Mouse (Mus musculus) right cerebral cortex, postnatal 36 days (tissue): ENCODE measurements around the gene Car14.
A peak's percentile ranks its signal among the peaks of the same experiment; 100 is the strongest.
"Not testable (repeated sequence)": the region's sequence is repeated elsewhere in the genome, so short reads cannot be mapped to it uniquely, and the experiment has no call there.

Source experiments
- DNase-seq, 2 experiments: peaks; one replicate each; pipeline ENCODE4 v3.0.0; 2022; ENCODE audit warnings: low spot score in 2 of 2, mixed read lengths in 1 of 2

Gene Car14

DNA sequence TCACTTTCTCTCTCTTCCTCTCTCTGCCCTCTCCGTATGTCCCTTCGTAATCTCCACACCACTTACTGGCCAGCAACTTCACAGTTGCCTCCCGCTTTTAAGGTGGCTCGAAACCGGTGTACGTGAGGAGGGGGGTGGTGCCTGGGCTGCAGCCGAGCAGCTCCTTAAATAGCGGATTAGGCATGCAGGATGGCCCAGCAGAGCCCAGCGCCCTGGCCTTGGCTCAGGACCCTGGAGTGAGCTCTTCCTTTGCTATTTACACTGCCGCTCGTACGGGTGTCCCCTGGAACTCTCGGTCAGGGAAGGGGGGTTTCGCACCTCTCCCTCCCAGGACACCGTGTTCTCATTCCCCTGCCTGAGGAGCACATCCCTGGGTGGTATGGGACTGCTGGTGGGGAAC is at the start of gene Car14:
Car14 (minus strand) TSS at position 124 of the 400 bp plus-strand sequence.
- DNase-seq = no peak

DNA sequence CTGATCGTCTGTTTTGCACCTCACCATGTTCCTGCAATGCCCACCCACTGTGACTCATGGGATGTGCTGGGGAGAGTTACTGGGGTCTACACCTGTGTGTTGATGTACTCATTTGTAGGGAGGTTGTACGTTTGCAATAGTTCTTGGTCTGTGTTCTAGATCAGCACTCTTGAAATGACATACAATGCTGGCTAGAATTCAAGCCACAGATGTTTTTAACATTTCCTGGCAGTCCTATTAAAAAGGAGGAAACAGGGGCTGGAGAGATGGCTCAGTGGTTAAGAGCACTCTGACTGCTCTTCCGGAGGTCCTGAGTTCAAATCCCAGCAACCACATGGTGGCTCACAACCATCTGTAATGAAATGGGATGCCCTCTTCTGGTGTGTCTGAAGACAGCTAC is 49.0 kb upstream of the Car14 start:
- no peak for DNase-seq

DNA sequence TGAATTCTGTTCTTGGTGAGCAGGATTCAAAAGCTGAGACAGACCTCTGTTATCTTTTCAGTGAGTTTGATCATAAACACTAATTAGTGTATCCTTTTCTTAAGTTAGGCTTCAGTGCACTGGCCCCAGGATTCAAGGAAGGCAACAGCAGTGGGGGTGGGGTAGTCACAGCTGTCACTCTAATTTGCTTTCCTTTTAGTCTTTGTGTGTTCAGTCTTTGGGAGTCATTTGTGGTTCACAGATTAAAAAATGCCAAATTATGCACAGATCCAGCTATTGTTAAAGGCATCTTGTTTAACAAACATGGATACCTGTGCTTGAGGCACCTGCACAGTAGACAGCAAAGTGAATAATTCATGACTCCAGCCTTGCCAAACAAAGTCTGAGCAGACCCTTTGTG is 48.5 kb upstream of the Car14 start:
- DNase-seq = no peak

DNA sequence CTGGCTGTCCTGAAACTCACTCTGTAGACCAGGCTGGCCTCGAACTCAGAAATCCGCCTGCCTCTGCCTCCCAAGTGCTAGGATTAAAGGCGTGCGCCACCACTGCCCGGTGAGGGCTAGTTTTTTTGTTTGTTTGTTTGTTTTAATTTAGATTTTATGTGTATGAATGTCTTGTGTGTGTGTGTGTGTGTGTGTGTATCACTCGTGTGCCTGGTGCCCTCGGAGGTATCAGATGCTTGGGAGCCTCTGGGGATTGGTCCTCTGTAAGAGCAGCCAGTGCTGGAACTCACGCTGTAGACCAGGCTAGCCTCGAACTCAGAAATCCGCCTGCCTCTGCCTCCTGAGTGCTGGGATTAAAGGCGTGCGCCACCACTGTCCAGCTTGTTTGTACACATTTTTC is 47.1 kb upstream of the Car14 start:
- DNase-seq = not testable (repeated sequence)

DNA sequence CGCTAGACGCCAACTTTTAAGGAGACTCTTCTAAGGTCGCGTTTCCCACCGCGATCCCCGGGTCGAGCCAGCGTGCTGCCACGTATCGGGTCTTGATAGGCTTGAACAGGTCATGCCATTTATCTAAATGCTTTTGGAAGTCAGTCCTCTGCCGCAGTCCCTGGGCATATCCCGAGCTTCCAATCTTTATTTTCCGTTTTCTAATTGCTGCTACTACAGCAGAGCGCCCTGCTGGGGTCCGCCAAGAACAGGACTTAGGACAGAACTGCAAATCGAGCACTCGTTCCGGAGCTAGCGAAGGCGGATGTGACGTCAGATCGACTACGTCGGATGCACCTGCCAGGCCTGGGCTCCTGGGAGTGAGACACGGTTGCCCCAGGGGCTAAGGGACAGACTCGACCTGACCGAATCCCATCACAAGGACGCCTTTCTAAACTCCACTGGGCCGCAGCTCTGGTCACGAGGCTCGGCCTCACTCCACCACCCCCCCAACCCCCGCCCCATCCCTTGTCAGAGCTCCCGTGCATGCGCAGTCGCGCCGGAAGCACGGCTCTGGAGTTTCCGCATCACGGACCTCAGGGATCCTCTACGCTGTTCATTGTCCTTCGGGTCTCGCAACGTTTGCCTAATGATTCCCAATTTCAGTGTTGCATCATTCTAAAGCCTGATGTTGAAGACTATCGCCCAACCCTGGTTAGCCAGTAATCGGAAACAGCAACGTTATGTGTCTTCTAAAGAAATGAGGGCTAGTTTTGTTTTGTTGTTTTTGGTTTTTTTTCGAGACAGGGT is 46.5 kb upstream of the Car14 start:
- peak; percentile 86 to 88 for DNase-seq

DNA sequence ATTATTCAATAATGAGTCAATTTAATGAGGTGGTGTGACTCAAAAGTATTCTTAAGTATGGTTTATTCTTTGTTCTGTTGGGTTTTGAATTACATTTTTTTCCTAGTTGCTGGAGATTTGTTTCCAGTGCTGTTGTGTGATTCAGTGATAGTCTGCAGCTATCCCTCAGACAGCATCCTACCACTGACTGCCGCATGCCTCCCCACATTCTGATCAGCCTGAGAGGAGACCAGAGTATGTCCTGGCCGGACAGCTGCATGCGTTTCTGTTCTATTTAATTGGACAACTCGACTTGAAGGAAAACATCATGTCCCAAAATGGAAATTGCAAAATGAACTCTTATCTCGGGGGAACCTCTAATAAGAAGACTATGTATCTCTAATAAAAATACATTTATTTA is 43.8 kb upstream of the Car14 start:
- DNase-seq = no peak

DNA sequence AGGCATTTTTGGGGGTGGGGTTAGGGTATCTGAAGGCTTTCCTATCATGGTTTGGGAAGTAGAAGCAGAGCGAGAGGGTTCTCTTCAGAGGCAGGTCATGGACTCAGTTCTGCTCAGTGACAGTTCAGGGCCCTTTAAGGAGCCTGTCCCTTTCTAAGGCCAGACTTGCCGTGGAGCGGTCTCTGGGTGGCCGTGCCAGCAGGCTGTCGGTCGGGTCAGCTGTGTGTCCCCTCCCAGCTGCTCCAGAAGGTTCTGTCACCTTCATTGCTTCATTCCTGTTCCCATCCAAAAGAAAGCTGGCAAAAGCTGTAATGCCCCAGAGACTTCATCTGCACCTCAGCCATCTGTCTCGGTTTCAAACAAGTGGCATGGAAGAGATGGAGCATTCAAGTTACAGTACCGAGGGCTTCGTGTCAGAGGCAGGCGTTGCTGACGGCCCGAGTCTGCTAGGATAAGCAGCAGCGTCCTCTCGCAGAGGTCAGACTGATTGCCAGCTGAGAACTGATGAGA is 41.3 kb upstream of the Car14 start:
- DNase-seq = no peak

DNA sequence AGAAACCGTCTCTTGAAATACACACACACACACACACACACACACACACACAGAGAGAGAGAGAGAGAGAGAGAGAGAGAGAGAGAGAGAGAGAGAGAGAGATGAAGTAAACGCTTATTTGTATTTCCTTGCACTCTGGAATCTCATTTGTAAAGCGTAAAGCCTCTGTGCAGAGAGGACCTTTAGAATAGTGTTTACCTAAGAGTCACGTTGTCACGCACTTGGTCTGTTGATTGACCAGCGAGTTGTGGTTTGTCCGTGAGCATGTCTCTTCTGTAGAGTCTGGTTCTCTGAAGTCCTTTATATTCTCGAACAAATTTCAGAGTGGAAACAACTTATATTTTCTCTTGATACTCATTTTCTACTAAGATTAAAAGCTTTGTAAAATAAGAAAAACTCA is 40.3 kb upstream of the Car14 start:
- DNase-seq = no peak

DNA sequence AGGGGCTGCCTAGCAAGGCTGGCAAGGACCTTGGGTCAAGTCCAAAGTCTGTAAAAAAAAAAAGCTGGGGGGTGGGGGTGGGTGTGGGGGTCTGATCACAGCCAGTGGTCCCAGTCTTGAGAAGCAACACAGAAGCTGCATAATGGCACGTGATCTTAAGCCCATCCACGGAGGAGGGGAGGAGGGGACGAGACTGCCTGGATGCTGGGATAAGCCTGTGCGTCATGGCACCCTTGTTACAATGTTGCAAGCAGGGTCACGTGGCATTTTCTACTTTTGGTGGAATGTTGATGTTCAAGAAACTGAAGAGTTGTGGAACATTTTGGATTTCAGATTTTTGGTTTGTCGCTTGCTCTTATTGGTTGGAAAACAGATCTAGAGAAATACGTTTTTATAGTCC is 38.7 kb upstream of the Car14 start:
- DNase-seq = no peak

DNA sequence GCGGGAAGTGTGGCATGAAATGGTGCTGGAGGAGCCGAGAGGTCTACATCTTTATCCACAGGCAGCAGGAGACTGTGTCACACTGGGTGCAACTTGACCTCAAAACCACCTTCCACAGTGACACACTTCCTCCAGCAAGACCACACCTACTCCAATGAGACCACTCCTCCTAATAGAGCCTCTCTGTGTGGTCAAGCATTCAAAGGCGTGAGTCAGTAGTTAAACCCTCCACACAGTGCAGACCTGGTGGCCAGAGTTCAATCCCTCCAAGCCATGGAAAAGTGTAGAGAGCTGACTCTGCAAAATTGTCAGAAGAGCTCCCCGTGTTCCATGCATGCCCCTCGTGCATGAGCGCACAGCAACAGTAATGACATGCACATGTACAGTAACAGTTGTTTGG is 38.3 kb upstream of the Car14 start:
- no peak for DNase-seq

DNA sequence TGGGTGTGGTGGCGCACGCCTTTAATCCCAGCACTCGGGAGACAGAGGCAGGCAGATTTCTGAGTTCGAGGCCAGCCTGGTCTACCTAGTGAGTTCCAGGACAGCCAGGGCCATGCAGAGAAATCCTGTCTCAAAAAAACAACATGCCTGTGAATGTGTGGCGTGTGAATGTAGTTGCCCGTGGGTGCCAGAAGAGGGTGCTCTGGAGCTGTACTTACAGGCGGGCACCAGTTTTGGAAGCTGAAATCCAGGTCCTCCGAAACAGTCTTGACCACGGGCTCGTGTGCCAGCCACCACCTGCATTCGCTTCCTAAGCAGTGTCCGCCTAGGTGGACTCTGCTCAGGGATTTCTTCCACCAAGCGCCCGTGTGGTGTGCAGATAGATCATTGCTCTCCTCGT is 34.3 kb upstream of the Car14 start:
- DNase-seq = no peak

DNA sequence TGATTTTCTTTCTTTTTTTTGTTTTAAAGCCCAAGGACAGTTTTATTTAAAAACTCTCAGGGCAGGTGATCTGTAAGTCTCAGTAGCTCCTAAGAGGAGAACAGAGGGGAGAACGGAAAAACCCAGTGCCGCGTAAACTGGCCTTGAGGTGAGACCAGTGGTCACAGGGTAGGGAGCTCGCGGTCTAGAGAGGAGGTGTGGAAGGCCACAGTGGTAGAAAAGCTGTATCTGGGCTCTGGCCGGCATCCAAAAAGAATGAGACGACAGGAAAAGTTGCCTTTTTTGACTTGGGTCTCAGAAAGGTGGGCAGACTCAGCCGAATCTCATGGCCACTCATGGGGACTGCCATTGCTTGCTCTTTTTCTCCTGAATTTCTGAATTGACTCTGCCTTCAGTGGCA is 33.7 kb upstream of the Car14 start:
- DNase-seq = no peak

DNA sequence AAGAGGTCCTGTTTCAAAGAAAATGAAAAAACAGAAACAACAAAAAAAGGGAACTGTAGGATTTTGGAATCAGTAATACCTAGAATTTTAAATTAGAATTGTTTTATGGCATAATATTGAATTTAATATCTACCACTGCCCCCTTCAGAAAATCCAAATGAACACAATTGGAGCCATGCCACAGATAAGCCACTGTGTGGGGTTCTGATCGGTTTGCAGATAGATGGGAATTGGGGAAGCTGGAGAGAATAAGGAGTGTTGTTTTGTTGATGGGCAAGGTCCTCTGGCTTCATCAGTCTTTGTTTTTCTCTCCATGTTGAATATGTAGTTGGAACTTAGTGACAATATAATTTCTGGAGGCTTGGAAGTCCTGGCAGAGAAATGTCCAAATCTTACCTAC is 30.0 kb upstream of the Car14 start:
- DNase-seq = no peak

DNA sequence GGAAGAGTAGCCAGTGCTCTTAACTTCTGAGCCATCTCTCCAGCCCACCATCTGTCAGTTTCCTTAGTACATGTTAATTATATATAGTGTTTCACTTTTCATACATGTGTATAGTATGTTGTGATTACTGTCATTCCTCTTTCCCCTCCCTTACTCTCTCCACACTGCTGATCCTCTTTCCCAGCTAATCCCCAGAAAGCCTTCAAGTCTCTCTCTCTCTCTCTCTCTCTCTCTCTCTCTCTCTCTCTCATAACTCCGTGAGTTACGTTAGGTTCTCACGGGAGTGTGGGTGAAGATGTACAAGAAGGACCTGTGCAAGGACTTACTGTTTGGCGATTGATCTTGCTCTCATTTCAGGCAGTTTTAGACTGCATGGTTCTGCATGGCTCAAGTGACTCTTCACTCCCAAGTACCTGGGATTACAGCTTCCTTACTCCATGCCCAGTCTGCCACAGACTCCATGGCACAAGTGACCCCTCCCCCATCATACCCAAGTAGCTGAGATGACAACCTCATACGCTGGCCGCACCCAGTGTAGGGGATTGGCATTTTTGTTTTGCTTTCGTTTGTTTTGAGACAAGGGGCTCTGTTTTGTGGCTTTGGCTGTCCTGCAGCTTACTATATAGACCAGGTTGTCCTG is 28.7 kb upstream of the Car14 start:
- DNase-seq = no peak

DNA sequence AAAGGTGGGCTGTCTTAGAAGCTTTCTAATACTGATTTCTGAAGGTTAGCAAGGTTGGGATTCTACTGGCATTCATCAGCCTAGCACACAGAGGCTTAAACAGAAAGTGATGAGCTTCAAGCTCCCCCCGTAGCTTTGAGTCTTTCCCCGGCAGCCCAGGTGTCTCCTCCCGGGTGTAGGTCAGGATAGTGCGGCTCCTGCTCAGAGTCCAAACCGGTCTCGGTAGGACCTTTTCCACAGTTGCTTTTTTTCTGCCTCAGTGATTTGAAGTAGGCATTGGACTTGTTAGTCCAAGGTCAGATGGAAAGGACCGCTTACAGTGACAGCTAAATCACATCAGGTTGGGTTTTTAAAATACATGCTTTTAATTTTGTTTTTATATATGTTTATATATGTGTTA is 28.1 kb upstream of the Car14 start:
- DNase-seq = no peak

DNA sequence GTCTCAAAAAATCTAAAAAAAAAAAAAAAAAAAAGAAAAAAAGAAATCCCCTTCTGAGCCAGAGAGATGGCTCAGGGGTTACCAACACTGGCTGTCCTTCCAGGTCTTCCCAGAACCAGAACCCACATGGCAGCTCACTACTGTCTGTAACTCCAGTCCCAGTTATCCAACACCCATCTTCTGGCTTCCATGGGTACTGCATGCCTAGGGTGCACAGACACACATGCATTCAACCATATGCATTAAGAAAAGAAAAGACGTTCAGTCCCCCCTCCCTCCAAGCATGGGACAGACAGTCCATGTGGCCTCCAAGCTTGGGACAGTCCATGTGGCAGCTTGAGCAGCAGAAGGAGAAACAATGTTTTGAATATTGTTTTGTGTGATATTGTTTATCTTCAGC is 27.7 kb upstream of the Car14 start:
- no peak for DNase-seq

DNA sequence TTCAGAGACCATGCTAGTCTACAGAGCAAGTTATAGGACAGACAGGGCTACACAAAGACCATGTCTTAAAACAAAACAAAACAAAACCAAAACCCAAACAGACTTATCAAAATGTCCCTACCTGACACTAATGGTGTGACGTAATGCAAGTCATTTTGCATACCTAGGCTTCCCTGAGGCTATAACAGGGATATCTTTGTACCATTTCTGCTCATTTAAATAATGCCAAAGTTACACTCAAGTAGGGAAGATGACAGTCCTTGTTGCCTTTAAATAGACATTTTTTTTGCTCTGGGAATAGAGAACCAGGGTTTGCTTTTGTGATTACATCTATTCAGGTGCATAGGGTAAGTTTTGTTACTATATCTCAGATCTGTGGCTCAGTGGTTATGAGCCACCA is 27.0 kb upstream of the Car14 start:
- no peak for DNase-seq

DNA sequence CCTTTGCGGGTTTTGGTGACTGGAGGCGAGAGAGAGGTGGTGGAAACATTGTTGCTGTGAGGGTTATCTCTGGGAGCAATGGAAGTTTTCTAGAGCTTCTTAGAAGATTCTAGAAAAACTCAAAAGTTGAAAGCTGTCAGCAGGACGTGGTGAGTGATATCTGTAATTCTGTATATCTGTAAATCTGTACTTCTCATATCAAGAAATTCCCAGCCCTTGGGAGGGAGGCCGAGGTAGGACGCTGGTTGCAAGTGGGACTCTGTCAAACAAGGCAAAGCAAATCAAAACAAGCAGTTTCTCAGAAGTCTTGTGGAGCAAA is 25.9 kb upstream of the Car14 start:
- DNase-seq = no peak

DNA sequence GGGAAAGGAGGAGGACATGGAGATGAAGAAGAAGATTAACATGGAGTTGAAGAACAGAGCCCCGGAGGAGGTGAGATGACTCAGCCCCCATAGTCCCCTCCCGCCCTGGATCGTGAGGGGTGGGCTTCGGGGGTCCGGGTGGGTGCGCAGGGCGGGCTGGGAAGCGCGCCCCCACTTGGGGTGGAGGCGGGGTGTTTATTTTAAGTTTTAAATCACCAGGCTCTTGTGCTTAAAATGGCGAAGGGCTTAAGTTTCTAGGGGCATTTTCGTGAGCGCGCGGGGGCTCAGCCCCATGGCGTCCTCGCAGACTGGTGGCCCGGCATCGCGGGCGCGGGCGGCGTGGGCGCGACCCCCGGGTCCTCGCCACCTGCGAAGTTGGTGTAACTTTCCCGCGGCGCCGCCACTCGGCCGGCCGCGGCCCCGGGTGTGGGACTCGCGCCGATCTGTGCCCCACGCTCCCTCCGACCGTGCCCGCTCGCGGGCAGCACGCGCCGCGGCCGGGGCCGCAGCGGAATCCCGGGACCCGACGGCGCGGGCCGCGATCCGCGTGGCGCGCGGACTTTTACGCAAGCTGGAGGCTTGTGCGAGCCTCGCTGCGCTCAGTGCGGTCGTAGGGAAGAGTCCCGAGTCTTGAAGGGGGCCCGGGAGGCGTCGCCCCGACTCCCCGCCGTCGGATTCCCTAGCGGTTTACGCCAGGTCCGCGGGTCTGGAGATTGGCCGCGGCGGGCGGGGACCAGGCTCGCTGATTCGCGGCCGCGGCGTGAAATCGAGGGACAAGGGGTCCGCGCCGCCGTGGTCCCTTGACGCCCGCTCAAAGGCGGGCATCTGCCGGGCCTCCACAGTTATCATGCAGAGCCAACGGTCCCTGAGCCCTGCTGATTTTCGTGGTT is 25.3 kb upstream of the Car14 start:
- DNase-seq = no peak

DNA sequence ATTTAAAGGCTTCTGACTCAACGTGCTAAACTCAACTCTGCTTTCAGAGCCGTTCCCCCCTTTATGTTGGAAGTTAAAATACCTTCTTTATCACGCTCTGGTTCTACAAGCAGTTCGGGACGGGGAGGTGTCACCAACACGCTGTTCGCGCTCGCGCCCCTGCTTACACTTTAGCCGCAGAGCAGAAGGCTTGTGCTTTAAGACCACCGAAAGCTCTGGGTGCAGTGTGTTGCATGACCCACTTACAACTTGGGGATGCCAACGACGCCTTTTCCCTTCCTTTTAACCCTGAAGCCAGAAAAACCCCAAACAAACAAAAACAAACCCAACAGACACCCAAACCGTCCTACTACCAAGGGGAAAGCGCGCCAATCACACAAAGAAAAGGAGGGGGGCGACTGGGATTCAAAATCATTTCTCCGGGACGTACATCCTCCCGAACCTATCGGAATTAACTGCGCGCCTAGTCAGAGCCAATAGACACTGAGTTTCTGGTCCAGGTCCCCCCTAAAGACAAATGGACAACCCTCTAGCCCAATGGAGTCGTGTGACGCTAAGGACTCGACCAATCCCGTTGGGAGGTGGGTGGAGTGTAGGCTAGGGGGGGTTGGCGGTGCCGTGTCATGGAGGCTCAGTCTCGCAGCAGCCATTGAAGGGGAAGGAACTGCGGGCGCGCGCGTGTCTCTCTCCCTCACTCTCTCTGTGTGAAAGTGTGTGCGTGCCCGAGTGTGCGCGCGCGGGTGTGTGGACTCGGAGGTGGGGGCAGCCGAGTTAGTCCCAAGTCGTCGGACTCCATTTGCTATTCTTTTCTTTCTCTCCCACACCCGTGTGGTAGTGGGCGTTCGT is 24.4 kb upstream of the Car14 start, which contains the start of gene Anp32e:
Anp32e (plus strand) TSS at position 589 of the 846 bp plus-strand sequence.
- peak; percentile 95 to 97 for DNase-seq

DNA sequence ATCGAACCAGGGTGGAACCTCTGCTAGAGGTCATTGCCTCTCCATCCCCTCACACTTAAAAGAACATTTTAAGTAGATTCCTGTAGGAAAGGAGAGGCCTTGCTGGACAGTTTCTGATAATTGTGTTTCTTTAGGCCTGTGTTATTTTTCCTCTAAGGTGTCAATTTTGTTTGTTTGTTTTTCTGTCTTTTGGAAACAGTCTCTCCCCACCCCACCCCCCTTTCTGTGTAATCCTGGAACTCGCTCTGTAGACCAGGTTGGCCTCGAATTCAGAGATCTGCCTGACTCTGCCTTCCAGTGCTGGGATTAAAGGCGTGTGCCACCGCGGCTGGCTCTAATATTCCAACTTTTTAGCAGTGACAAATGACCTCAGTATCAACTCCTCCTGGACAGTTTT is 23.8 kb upstream of the Car14 start:
- no peak for DNase-seq

DNA sequence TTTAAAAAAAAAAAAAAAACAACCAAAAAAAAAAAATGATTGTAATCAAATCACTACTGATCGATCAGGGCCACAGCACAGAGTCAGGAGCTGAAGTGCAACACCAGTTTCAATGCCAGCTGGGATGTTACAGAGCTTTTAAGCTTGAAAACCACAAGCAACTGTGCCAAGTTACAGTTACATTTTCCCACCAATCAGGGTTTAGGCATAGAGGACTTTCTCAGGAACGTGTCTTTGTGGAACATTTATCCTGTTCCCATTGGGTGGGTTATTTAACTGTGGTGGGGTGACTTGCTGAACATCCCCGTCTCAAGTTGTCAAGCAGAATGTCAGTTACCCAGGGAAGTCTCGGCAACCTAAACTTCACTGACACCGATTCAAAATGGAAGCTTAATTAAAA is 20.6 kb upstream of the Car14 start:
- DNase-seq = no peak
